Mouse (Mus musculus) CH12.LX (cell line): ENCODE results near the gene Nthl1. TPM values are rescaled to one million over a fixed set of nuclear protein-coding genes. Genes with fewer than 3 reads are reported as not detected.

Experiments
- DNase-seq: peaks from one replicate; pipeline ENCODE4 v3.0.0-alpha.2; 2013; ENCODE audit errors: extremely low read depth
- H3K27ac ChIP-seq: 2 replicates; pipeline ENCODE4 v1.5.1; 2012; ENCODE audit warnings: low read depth, mild to moderate bottlenecking, control low read depth, moderate library complexity; ENCODE audit not compliant: insufficient read depth
- H3K27me3 ChIP-seq: replicated peaks from 2 replicates; pipeline ENCODE3; 2012; ENCODE audit warnings: inconsistent platforms
- H3K36me3 ChIP-seq, 2 experiments: replicated peaks in 1 of 2; 2 replicates each; pipeline versions ENCODE3 to v1.6.1; 2012; ENCODE audit warnings: inconsistent platforms in 1 of 2, low read length in 1 of 2, mild to moderate bottlenecking in 1 of 2, mixed read lengths in 1 of 2, moderate library complexity in 1 of 2; ENCODE audit not compliant: control insufficient read depth in 1 of 2, insufficient read depth in 1 of 2
- H3K4me1 ChIP-seq, 2 experiments: 2 replicates each; pipeline ENCODE4 v1.6.1; 2012; ENCODE audit warnings: inconsistent platforms in 1 of 2, moderate library complexity in 1 of 2; ENCODE audit not compliant: insufficient read depth in 2 of 2, control insufficient read depth in 1 of 2
- H3K4me2 ChIP-seq: 2 replicates; pipeline ENCODE4 v1.6.1; 2012; ENCODE audit warnings: low read depth, mild to moderate bottlenecking, control low read depth; ENCODE audit not compliant: poor library complexity, insufficient read depth, severe bottlenecking
- H3K4me3 ChIP-seq, 3 experiments: fragments of 150-350 bp in 1 of 3; sonication (generic) in 1 of 3; replicated peaks in 1 of 3; 2 replicates each; pipeline versions ENCODE3 to v1.5.1; 2011 to 2012; ENCODE audit warnings: low read depth in 2 of 3, low read length in 2 of 3, mild to moderate bottlenecking in 2 of 3, moderate library complexity in 2 of 3, control low read depth in 1 of 3, improper control_type of control experiment in 1 of 3, inconsistent platforms in 1 of 3, mixed read lengths in 1 of 3; ENCODE audit not compliant: poor library complexity in 1 of 3
- H3K79me2 ChIP-seq: replicated peaks from 2 replicates; pipeline ENCODE4 v1.6.1; 2012; ENCODE audit warnings: mild to moderate bottlenecking, moderate library complexity; ENCODE audit not compliant: control insufficient read depth, poor library complexity, insufficient read depth, severe bottlenecking; ENCODE audit errors: extremely low read depth
- H3K9ac ChIP-seq: 2 replicates; pipeline ENCODE4 v1.6.1; 2012; ENCODE audit warnings: low read depth, mild to moderate bottlenecking, control low read depth, moderate library complexity; ENCODE audit not compliant: insufficient read depth
- H3K9me3 ChIP-seq: replicated peaks from 2 replicates; pipeline ENCODE3; 2012; ENCODE audit warnings: low read length, inconsistent platforms, mixed read lengths
- BHLHE40 ChIP-seq: IDR thresholded peaks from 2 replicates; pipeline ENCODE4 v1.6.1; 2011; ENCODE audit warnings: mild to moderate bottlenecking, low read depth, low read length, improper control_type of control experiment
- CHD2 ChIP-seq: IDR thresholded peaks from 2 replicates; pipeline ENCODE4 v1.6.1; 2011; ENCODE audit warnings: low read length, improper control_type of control experiment
- CTCF ChIP-seq, 2 experiments: IDR thresholded peaks in 1 of 2; conservative IDR thresholded peaks in 1 of 2; 2 replicates each; pipeline ENCODE4 v1.5.1; 2011 to 2012; ENCODE audit warnings: low read depth in 2 of 2, low read length in 2 of 2, improper control_type of control experiment in 1 of 2, inconsistent platforms in 1 of 2, mild to moderate bottlenecking in 1 of 2, moderate library complexity in 1 of 2
- ELF1 ChIP-seq: IDR thresholded peaks from 2 replicates; pipeline ENCODE4 v1.6.1; 2014; ENCODE audit warnings: low read depth, mild to moderate bottlenecking, inconsistent platforms, low read length, improper control_type of control experiment
- HCFC1 ChIP-seq: IDR thresholded peaks from 2 replicates; pipeline ENCODE4 v1.6.1; 2012; ENCODE audit warnings: low read depth, mild to moderate bottlenecking, inconsistent platforms, low read length, improper control_type of control experiment
- IRF4 ChIP-seq: IDR thresholded peaks from 2 replicates; pipeline ENCODE4 v1.6.1; 2014; ENCODE audit warnings: low read depth, mild to moderate bottlenecking, inconsistent platforms, low read length, improper control_type of control experiment
- JUND ChIP-seq: conservative IDR thresholded peaks from 2 replicates; pipeline ENCODE4 v1.6.1; 2011; ENCODE audit warnings: low read depth, low read length, improper control_type of control experiment
- KAT2A ChIP-seq: IDR thresholded peaks from 2 replicates; pipeline ENCODE4 v1.6.1; 2012; ENCODE audit warnings: low read length, improper control_type of control experiment, inconsistent platforms; ENCODE audit not compliant: insufficient replicate concordance
- MYC ChIP-seq: IDR thresholded peaks from 2 replicates; pipeline ENCODE4 v1.6.1; 2011; ENCODE audit warnings: low read depth, mild to moderate bottlenecking, improper control_type of control experiment, low read length
- POLR2A ChIP-seq: IDR thresholded peaks from 2 replicates; pipeline ENCODE4 v1.6.1; 2011; ENCODE audit warnings: low read depth, mild to moderate bottlenecking, improper control_type of control experiment, low read length
- POLR2AphosphoS2 ChIP-seq: IDR thresholded peaks from 2 replicates; pipeline ENCODE4 v1.6.1; 2011; ENCODE audit warnings: low read depth, low read length, improper control_type of control experiment
- RAD21 ChIP-seq: IDR thresholded peaks from 2 replicates; pipeline ENCODE4 v1.6.1; 2011; ENCODE audit warnings: low read depth, mild to moderate bottlenecking, low read length, improper control_type of control experiment, moderate library complexity
- SMC3 ChIP-seq: IDR thresholded peaks from 2 replicates; pipeline ENCODE4 v1.6.1; 2011; ENCODE audit warnings: low read depth, low read length, improper control_type of control experiment
- TBP ChIP-seq: conservative IDR thresholded peaks from 2 replicates; pipeline ENCODE4 v1.6.1; 2011; ENCODE audit warnings: low read depth, low read length, improper control_type of control experiment
- USF1 ChIP-seq: IDR thresholded peaks from 2 replicates; pipeline ENCODE4 v1.6.1; 2014; ENCODE audit warnings: low read depth, mild to moderate bottlenecking, inconsistent platforms, low read length, improper control_type of control experiment
- USF2 ChIP-seq: conservative IDR thresholded peaks from 2 replicates; pipeline ENCODE4 v1.6.1; 2011; ENCODE audit warnings: low read depth, low read length, improper control_type of control experiment
- ZKSCAN1 ChIP-seq: IDR thresholded peaks from 2 replicates; pipeline ENCODE4 v1.6.1; 2012; ENCODE audit warnings: low read depth, inconsistent platforms, low read length, improper control_type of control experiment, borderline replicate concordance
- ZMIZ1 ChIP-seq: IDR thresholded peaks from 2 replicates; pipeline ENCODE4 v1.6.1; 2012; ENCODE audit warnings: low read depth, mild to moderate bottlenecking, inconsistent platforms, low read length, improper control_type of control experiment
- ZNF384 ChIP-seq: IDR thresholded peaks from 2 replicates; pipeline ENCODE4 v1.6.1; 2012; ENCODE audit warnings: low read depth, low read length, improper control_type of control experiment, inconsistent platforms
- dilution Hi-C: fragments of 300-500 bp; cut with MboI; formaldehyde crosslinking; loops from 2 replicates; pipeline ENCODE4 v1.14.3; 2020; ENCODE audit warnings: low sequenced_read_pairs; ENCODE audit not compliant: extremely low pct_unique_long_range_greater_than_20kb, extremely low pct_ligation_motif_present
- in situ Hi-C: fragments of 300-500 bp; cut with MboI; formaldehyde crosslinking; loops from 3 replicates; pipeline ENCODE4 v1.14.3; 2019; ENCODE audit warnings: low sequenced_read_pairs, low pct_ligation_motif_present, low pct_unique_long_range_greater_than_20kb, mixed read lengths
- polyA plus RNA-seq: library from polyadenylated mRNA; unstranded; fragments of >175 nt; gene quantifications from 2 replicates; pipeline ENCODE4 v1.2.1, GENCODE M21; 2012; ENCODE audit warnings: low read depth; ENCODE audit not compliant: insufficient read length
- total RNA-seq, 2 experiments: library from RNA; depleted of rRNA; stranded (reverse); fragments of 300-350 nt in 1 of 2; fragments of >200 nt in 1 of 2; gene quantifications; 2 replicates each; pipeline ENCODE4 v1.2.3; 2012 to 2014

Nthl1 gene
- total and polyA plus RNA-seq, 3 experiments = 20.1 to 24.0 (median 20.4) TPM

DNA sequence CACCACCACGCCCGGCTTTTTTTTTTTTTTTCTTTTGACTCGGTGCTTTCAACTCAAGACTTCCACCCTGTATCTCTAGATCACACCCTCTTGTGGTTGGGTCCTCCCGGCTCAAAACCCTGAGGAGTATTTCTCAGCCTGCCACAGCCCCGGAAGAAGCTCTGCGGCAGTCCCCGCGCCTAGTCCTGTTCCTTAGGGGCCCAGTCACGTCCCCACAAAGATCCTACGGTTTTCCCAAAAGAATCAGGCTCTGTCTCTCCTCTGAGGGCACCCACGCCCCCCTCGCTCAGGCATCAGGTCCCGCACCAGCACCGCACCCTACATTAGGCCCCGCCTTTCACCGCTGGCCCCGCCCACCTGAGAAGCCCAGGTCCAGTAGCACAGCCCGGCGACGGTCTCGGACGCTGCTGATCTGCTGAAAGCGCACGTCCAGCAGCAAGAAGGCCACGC is 54.7 kb downstream of the Nthl1 start:
- no peak overlapping the region for H3K27ac ChIP-seq
- peak overlapping the region; percentile 18; the same call in 1 of the 2 replicates for H3K9ac ChIP-seq

DNA sequence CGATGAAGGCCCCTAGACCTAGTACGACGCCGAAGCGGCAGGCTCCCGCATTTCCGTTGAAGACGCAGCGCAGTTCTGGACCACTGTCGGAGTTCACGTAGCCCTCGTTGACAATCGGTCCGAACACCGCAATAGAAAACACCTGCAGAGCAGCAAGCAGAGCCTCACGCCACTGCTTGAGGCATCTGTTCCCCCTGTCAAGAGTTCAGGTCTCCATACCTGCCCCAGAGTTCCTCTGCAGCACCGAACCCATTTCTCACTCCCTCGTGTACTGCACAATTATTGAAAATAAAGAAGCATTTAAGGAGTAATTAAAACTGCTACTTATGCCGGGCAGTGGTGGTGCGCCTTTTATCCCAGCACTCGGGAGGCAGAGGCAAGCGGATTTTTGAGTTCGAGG is 55.1 kb downstream of the Nthl1 start:
- no peak for TF ChIP-seq RAD21
- TF ChIP-seq POLR2AphosphoS2 = no peak
- no peak for TF ChIP-seq SMC3
- no peak for TF ChIP-seq KAT2A
- no peak for TF ChIP-seq MYC
- TF ChIP-seq IRF4 = no peak
- no peak for TF ChIP-seq ZKSCAN1
- TF ChIP-seq ZNF384 = no peak
- no peak for TF ChIP-seq BHLHE40
- no peak for TF ChIP-seq CTCF (conservative IDR thresholded peaks at IDR 0.05 in 1 of 2, IDR thresholded peaks at IDR 0.05 in 1 of 2; ENCODE audit: low read depth in 2 of 2, low read length in 2 of 2)
- no peak for TF ChIP-seq ZMIZ1
- TF ChIP-seq USF1 = no peak
- TF ChIP-seq CHD2 = no peak
- TF ChIP-seq USF2 = no peak
- TF ChIP-seq TBP = no peak
- no peak for TF ChIP-seq HCFC1
- no peak for TF ChIP-seq POLR2A
- Histone ChIP-seq H3K9ac (no peak overlapping the region), H3K4me3 (peak overlapping the region in 1 of 3 experiments; percentile 48), H3K79me2 (no peaks in the 10 kb centered on the region), H3K27me3 (peaks cover 27% of the 10 kb centered on the region), H3K36me3 (peaks cover 0 to 4% of the 10 kb centered on the region in 2 experiments), H3K4me1 (peaks cover 13 to 20% of the 10 kb centered on the region in 2 experiments), H3K27ac (no peak overlapping the region), H3K9me3 (no peaks in the 10 kb centered on the region), H3K4me2 (0 out of 2 replicates have a peak overlapping the region, but pooled peaks have one; percentile 66)
- no peak for DNase-seq
- in situ Hi-C loops (no loop called here), dilution Hi-C loops (no loop called here)

More for the DNA sequence above, 54.7 kb downstream of the Nthl1 start:
- peak; percentile 48 for DNase-seq
- Histone ChIP-seq H3K4me1 (peaks cover 9 to 16% of the 10 kb centered on the region in 2 experiments), H3K9me3 (no peaks in the 10 kb centered on the region), H3K79me2 (no peaks in the 10 kb centered on the region), H3K4me2 (peak overlapping the region; percentile 66; the same call in 1 of the 2 replicates), H3K4me3 (peak overlapping the region; percentile 30 to 48 (median 45)), H3K36me3 (peaks cover under 1 to 4% of the 10 kb centered on the region in 2 experiments), H3K27me3 (peaks cover 27% of the 10 kb centered on the region)
- dilution Hi-C loops = no loop called here
- in situ Hi-C loops = no loop called here
- TF ChIP-seq RAD21 (no peak), KAT2A (no peak), JUND (no peak), ZNF384 (peak; percentile 81), ELF1 (peak; percentile 49; the same call in 1 of the 2 replicates)

Other genes starting within 250 kb of the Nthl1 start
Only the 20 nearest of the 29 such genes appear.
- 0.98 and 1.1 TPM in 2 replicates for gene Bricd5, start 158.8 kb upstream of the Nthl1 start, total RNA-seq (2012; rRNA removed)
- gene Bricd5, start 158.8 kb upstream of the Nthl1 start, total RNA-seq (2014; rRNA removed) = not detected in 2 replicates
- 0.61 TPM in 1 of 2 replicates, not detected in the other for gene Bricd5, start 158.8 kb upstream of the Nthl1 start, polyA plus RNA-seq
- 10.0 and 13.6 TPM in 2 replicates for gene Mlst8, start 153.6 kb upstream of the Nthl1 start, total RNA-seq (2012; rRNA removed)
- 10.9 and 14.0 TPM in 2 replicates for gene Mlst8, start 153.6 kb upstream of the Nthl1 start, total RNA-seq (2014; rRNA removed)
- gene Mlst8, start 153.6 kb upstream of the Nthl1 start, polyA plus RNA-seq = 21.8 and 24.7 TPM in 2 replicates
- gene Caskin1, start 144.1 kb upstream of the Nthl1 start, total RNA-seq (2012; rRNA removed) = 0.08 and 0.21 TPM in 2 replicates
- gene Caskin1, start 144.1 kb upstream of the Nthl1 start, total RNA-seq (2014; rRNA removed) = not detected in 2 replicates
- 0.71 and 0.80 TPM in 2 replicates for gene Caskin1, start 144.1 kb upstream of the Nthl1 start, polyA plus RNA-seq
- gene Traf7, start 104.7 kb upstream of the Nthl1 start, total RNA-seq (2012; rRNA removed) = 122 and 127 TPM in 2 replicates
- gene Traf7, start 104.7 kb upstream of the Nthl1 start, total RNA-seq (2014; rRNA removed) = 109 and 114 TPM in 2 replicates
- 167 and 176 TPM in 2 replicates for gene Traf7, start 104.7 kb upstream of the Nthl1 start, polyA plus RNA-seq
- gene Rab26, start 98.5 kb upstream of the Nthl1 start, total RNA-seq (2012; rRNA removed) = 1.3 and 2.2 TPM in 2 replicates
- gene Rab26, start 98.5 kb upstream of the Nthl1 start, total RNA-seq (2014; rRNA removed) = 0.36 TPM in 1 of 2 replicates, not detected in the other
- 0.40 and 0.74 TPM in 2 replicates for gene Rab26, start 98.5 kb upstream of the Nthl1 start, polyA plus RNA-seq
- gene Pkd1, start 82.8 kb upstream of the Nthl1 start, total RNA-seq (2012; rRNA removed) = 11.1 and 13.4 TPM in 2 replicates
- gene Pkd1, start 82.8 kb upstream of the Nthl1 start, total RNA-seq (2014; rRNA removed) = 2.7 and 2.8 TPM in 2 replicates
- gene Pkd1, start 82.8 kb upstream of the Nthl1 start, polyA plus RNA-seq = 7.5 and 8.3 TPM in 2 replicates
- gene Tsc2, start 50 bp upstream of the Nthl1 start, total RNA-seq (2012; rRNA removed) = 35.2 and 35.4 TPM in 2 replicates
- 7.8 and 9.1 TPM in 2 replicates for gene Tsc2, start 50 bp upstream of the Nthl1 start, total RNA-seq (2014; rRNA removed)
- 54.4 and 69.8 TPM in 2 replicates for gene Tsc2, start 50 bp upstream of the Nthl1 start, polyA plus RNA-seq
- gene Slc9a3r2, start 17.6 kb downstream of the Nthl1 start, total RNA-seq (2012; rRNA removed) = 4.4 and 5.5 TPM in 2 replicates
- gene Slc9a3r2, start 17.6 kb downstream of the Nthl1 start, total RNA-seq (2014; rRNA removed) = 1.8 and 2.1 TPM in 2 replicates
- gene Slc9a3r2, start 17.6 kb downstream of the Nthl1 start, polyA plus RNA-seq = 4.8 and 5.1 TPM in 2 replicates
- not detected in 2 replicates for gene Npw, start 25.8 kb downstream of the Nthl1 start, total RNA-seq (2012; rRNA removed)
- not detected in 2 replicates for gene Npw, start 25.8 kb downstream of the Nthl1 start, total RNA-seq (2014; rRNA removed)
- gene Npw, start 25.8 kb downstream of the Nthl1 start, polyA plus RNA-seq = not detected in 2 replicates
- gene Zfp598, start 37.0 kb downstream of the Nthl1 start, total RNA-seq (2012; rRNA removed) = 27.9 and 31.8 TPM in 2 replicates
- 22.1 and 23.4 TPM in 2 replicates for gene Zfp598, start 37.0 kb downstream of the Nthl1 start, total RNA-seq (2014; rRNA removed)
- 43.5 and 54.0 TPM in 2 replicates for gene Zfp598, start 37.0 kb downstream of the Nthl1 start, polyA plus RNA-seq
- 2.2 and 3.9 TPM in 2 replicates for gene Syngr3, start 57.3 kb downstream of the Nthl1 start, total RNA-seq (2012; rRNA removed)
- gene Syngr3, start 57.3 kb downstream of the Nthl1 start, total RNA-seq (2014; rRNA removed) = 0.23 and 0.32 TPM in 2 replicates
- gene Syngr3, start 57.3 kb downstream of the Nthl1 start, polyA plus RNA-seq = 0.33 and 0.35 TPM in 2 replicates
- gene Gfer, start 63.5 kb downstream of the Nthl1 start, total RNA-seq (2012; rRNA removed) = 102 and 105 TPM in 2 replicates
- gene Gfer, start 63.5 kb downstream of the Nthl1 start, total RNA-seq (2014; rRNA removed) = 67.6 and 69.1 TPM in 2 replicates
- 94.8 and 100.0 TPM in 2 replicates for gene Gfer, start 63.5 kb downstream of the Nthl1 start, polyA plus RNA-seq
- gene Noxo1, start 63.6 kb downstream of the Nthl1 start, total RNA-seq (2012; rRNA removed) = 0.80 and 0.89 TPM in 2 replicates
- 0.47 and 0.54 TPM in 2 replicates for gene Noxo1, start 63.6 kb downstream of the Nthl1 start, total RNA-seq (2014; rRNA removed)
- 0.95 and 2.5 TPM in 2 replicates for gene Noxo1, start 63.6 kb downstream of the Nthl1 start, polyA plus RNA-seq
- gene Tbl3, start 75.0 kb downstream of the Nthl1 start, total RNA-seq (2012; rRNA removed) = 98.0 and 122 TPM in 2 replicates
- 99.7 and 105 TPM in 2 replicates for gene Tbl3, start 75.0 kb downstream of the Nthl1 start, total RNA-seq (2014; rRNA removed)
- gene Tbl3, start 75.0 kb downstream of the Nthl1 start, polyA plus RNA-seq = 101 and 104 TPM in 2 replicates
- gene Rnf151, start 85.4 kb downstream of the Nthl1 start, total RNA-seq (2012; rRNA removed) = 0.38 and 0.59 TPM in 2 replicates
- not detected in 2 replicates for gene Rnf151, start 85.4 kb downstream of the Nthl1 start, total RNA-seq (2014; rRNA removed)
- gene Rnf151, start 85.4 kb downstream of the Nthl1 start, polyA plus RNA-seq = 0.20 and 0.34 TPM in 2 replicates
- gene Rps2, start 85.4 kb downstream of the Nthl1 start, total RNA-seq (2012; rRNA removed) = 5,102 and 6,050 TPM in 2 replicates
- 5,117 and 5,410 TPM in 2 replicates for gene Rps2, start 85.4 kb downstream of the Nthl1 start, total RNA-seq (2014; rRNA removed)
- gene Rps2, start 85.4 kb downstream of the Nthl1 start, polyA plus RNA-seq = 1,976 and 2,057 TPM in 2 replicates
- gene Ndufb10, start 91.8 kb downstream of the Nthl1 start, total RNA-seq (2012; rRNA removed) = 188 and 207 TPM in 2 replicates
- gene Ndufb10, start 91.8 kb downstream of the Nthl1 start, total RNA-seq (2014; rRNA removed) = 207 and 208 TPM in 2 replicates
- 136 and 155 TPM in 2 replicates for gene Ndufb10, start 91.8 kb downstream of the Nthl1 start, polyA plus RNA-seq
- gene Rpl3l, start 95.1 kb downstream of the Nthl1 start, total RNA-seq (2012; rRNA removed) = 0.17 TPM in 1 of 2 replicates, not detected in the other
- 0.24 TPM in 1 of 2 replicates, not detected in the other for gene Rpl3l, start 95.1 kb downstream of the Nthl1 start, total RNA-seq (2014; rRNA removed)
- 0.79 and 0.91 TPM in 2 replicates for gene Rpl3l, start 95.1 kb downstream of the Nthl1 start, polyA plus RNA-seq
- 38.4 and 39.7 TPM in 2 replicates for gene Msrb1, start 104.0 kb downstream of the Nthl1 start, total RNA-seq (2012; rRNA removed)
- 21.3 and 26.9 TPM in 2 replicates for gene Msrb1, start 104.0 kb downstream of the Nthl1 start, total RNA-seq (2014; rRNA removed)
- gene Msrb1, start 104.0 kb downstream of the Nthl1 start, polyA plus RNA-seq = 60.5 and 70.0 TPM in 2 replicates
- gene Hs3st6, start 120.3 kb downstream of the Nthl1 start, total RNA-seq (2012; rRNA removed) = 0.30 TPM in 1 of 2 replicates, not detected in the other
- not detected in 2 replicates for gene Hs3st6, start 120.3 kb downstream of the Nthl1 start, total RNA-seq (2014; rRNA removed)
- not detected in 2 replicates for gene Hs3st6, start 120.3 kb downstream of the Nthl1 start, polyA plus RNA-seq